Mouse (Mus musculus) liver, embryonic 16.5 days (tissue): Measurements from ENCODE around the gene Fads1. TPM values are rescaled to one million over a fixed set of nuclear protein-coding genes. Genes with fewer than 3 reads are reported as not detected.

Experiments
- ATAC-seq: fragments of 200-750 bp; cut with Nextera tagmentation; 2 replicates; pipeline ENCODE4 v1.8.0; 2017; ENCODE audit warnings: low read depth, mild to moderate bottlenecking, moderate number of reproducible peaks, moderate library complexity
- H3K27ac ChIP-seq: fragments of 300-500 bp; sonication (generic); 2 replicates; pipeline ENCODE4 v1.5.1; 2014; ENCODE audit warnings: mild to moderate bottlenecking, low read length
- H3K27me3 ChIP-seq: fragments of 300-500 bp; sonication (generic); 2 replicates; pipeline ENCODE4 v1.6.1; 2014; ENCODE audit warnings: low read depth, low read length, mixed read lengths; ENCODE audit not compliant: control insufficient read depth, insufficient read depth
- H3K36me3 ChIP-seq: fragments of 300-500 bp; sonication (generic); 2 replicates; pipeline ENCODE4 v1.6.1; 2014; ENCODE audit warnings: mild to moderate bottlenecking; ENCODE audit not compliant: control insufficient read depth, insufficient read depth
- H3K4me1 ChIP-seq: fragments of 300-500 bp; sonication (generic); 2 replicates; pipeline ENCODE4 v1.6.1; 2014; ENCODE audit warnings: low read depth, low read length, mixed read lengths; ENCODE audit not compliant: control insufficient read depth
- H3K4me2 ChIP-seq: fragments of 300-500 bp; sonication (generic); 2 replicates; pipeline ENCODE4 v1.6.1; 2014; ENCODE audit warnings: low read depth, low read length, mixed read lengths
- H3K4me3 ChIP-seq: fragments of 300-500 bp; sonication (generic); 2 replicates; pipeline ENCODE4 v1.5.1; 2014; ENCODE audit warnings: low read depth, mild to moderate bottlenecking, low read length
- H3K9ac ChIP-seq: fragments of 300-500 bp; sonication (generic); 2 replicates; pipeline ENCODE4 v1.6.1; 2014; ENCODE audit warnings: low read depth, low read length
- H3K9me3 ChIP-seq: fragments of 300-500 bp; sonication (generic); replicated peaks from 2 replicates; pipeline ENCODE4 v1.6.1; 2016; ENCODE audit warnings: low read length; ENCODE audit not compliant: control insufficient read depth
- WGBS: fragments of 180-500 bp; shearing (Covaris S2); extraction: QIAGEN DNeasy Blood & Tissue Kit; methylation state at CpG from one replicate; pipeline ENCODE4 v1.1.7; 2014; ENCODE audit not compliant: insufficient replicate concordance; 5-methylcytosine and 5-hydroxymethylcytosine counted together
- polyA plus RNA-seq: library from polyadenylated mRNA; unstranded; fragments of >200 nt; fragmentation: Nextera tagmentation; extraction: Ambion mirVana; gene quantifications from 2 replicates; pipeline ENCODE4 v1.2.1, GENCODE M21; 2015

Fads1 gene
- polyA plus RNA-seq, 1 experiment from 2014 or later: 92.4 TPM

- ATAC-seq: no peak
- 83% methylated on average over 11 of the region's 11 CpGs for WGBS
- Histone ChIP-seq H3K4me1 (peaks cover 13% of the 10 kb centered on the region), H3K4me2 (no peak overlapping the region), H3K9ac (no peak overlapping the region), H3K27ac (no peak overlapping the region), H3K9me3 (no peaks in the 10 kb centered on the region), H3K36me3 (peaks cover 63% of the 10 kb centered on the region), H3K4me3 (no peak overlapping the region), H3K27me3 (no peaks in the 10 kb centered on the region)
These were observed 11.6 kb downstream of the Fads1 start for GRCm38 (mm10) chr19:10194337-10194736.

DNA sequence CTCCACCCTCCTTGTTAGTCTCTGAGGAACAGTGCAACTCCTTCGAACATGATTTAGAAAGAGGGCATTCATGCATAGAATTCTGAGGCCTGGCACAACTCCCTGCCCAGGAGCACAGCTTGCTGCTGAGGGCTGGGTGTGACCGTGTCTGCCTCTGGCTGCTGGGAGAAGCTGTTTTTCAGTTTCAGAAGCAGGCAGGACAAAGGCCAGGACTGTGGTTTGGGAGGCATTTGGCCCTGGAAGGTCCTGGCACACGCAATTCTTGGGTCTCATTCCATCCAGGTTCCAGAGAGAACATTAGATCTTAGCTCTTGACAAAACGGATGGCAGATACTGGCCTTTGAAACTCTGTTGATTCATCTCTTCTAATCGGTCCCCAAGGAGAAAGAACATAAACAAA is 12.6 kb downstream of the Fads1 start:
- H3K27ac ChIP-seq: no peak overlapping the region
- peaks cover 17% of the 10 kb centered on the region for H3K4me1 ChIP-seq
- H3K4me2 ChIP-seq: no peak overlapping the region
- 75% methylated on average over 5 of the region's 5 CpGs for WGBS
- H3K9ac ChIP-seq: no peak overlapping the region
- no peaks in the 10 kb centered on the region for H3K9me3 ChIP-seq
- ATAC-seq: no peak
- H3K4me3 ChIP-seq: no peak overlapping the region
- no peaks in the 10 kb centered on the region for H3K27me3 ChIP-seq
- peaks cover 65% of the 10 kb centered on the region for H3K36me3 ChIP-seq

DNA sequence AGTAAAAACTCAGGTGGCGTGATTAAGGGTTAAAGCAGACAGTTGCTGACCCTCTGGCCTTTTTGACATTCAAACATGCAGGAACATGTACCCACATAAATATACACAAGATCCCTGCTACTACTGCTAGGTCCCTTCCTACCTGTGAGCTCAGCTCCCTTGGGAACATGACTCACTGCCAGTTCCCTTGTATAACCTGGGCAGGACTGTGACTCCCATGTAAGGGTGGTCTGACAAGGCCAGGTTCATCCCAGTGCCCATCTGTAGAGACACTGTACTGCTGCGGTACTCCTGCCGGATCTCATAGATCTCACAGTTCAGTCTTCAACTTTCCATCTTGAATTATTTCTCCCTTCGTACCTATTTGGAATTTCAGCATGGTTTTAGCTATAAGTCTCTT is 14.4 kb downstream of the Fads1 start:
- H3K36me3 ChIP-seq: peaks cover 65% of the 10 kb centered on the region
- no peak overlapping the region for H3K9ac ChIP-seq
- H3K9me3 ChIP-seq: no peaks in the 10 kb centered on the region
- 91% methylated on average over 4 of the region's 4 CpGs for WGBS
- H3K27me3 ChIP-seq: no peaks in the 10 kb centered on the region
- H3K4me2 ChIP-seq: no peak overlapping the region
- H3K4me3 ChIP-seq: no peak overlapping the region
- ATAC-seq: no peak
- no peak overlapping the region for H3K27ac ChIP-seq
- peaks cover 14% of the 10 kb centered on the region for H3K4me1 ChIP-seq

DNA sequence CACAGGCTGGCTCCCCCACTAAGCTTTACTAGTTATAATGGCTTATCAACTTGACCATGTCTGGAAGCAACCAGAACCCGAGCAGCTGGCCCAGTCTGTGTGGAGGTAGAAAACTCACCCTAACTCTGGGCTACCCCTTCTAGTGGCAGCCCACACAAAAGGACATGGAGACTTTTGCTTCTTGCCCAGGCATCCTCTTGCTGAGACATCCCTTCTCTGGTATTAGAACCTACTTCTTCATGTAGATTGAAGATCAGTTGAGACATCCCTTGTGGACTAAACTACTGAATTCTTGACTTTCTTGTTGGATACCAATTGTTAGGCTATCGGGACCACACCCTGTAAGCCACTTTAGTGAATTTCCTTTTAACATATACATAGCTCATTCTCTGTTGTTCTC is 15.6 kb downstream of the Fads1 start:
- Histone ChIP-seq H3K36me3 (peaks cover 61% of the 10 kb centered on the region), H3K27ac (no peak overlapping the region), H3K4me2 (no peak overlapping the region), H3K27me3 (no peaks in the 10 kb centered on the region), H3K9ac (no peak overlapping the region), H3K4me1 (peaks cover 19% of the 10 kb centered on the region), H3K4me3 (no peak overlapping the region), H3K9me3 (no peaks in the 10 kb centered on the region)
- no peak for ATAC-seq
- 61% methylated on average over 2 of the region's 2 CpGs for WGBS

DNA sequence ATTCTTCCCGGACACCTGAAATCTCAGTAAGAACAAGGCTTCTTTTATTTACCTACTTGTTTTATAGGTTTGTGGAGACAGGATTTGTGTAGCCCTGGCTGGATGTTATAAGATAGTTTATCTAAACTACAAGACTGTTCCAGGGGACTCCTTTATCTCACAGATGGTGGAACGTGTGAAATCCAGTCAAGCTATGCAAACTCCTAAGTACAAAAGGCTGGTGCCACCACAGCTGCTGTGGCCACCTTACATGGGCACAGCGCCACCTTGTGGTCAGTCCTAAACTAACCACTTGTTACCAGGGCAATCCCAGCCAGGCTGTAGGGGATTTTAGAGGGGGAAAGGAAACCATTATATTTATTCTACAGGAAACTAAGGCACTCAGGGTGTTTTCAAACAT is 16.0 kb downstream of the Fads1 start:
- no peak for ATAC-seq
- Histone ChIP-seq H3K4me3 (no peak overlapping the region), H3K27me3 (no peaks in the 10 kb centered on the region), H3K9ac (no peak overlapping the region), H3K4me2 (no peak overlapping the region), H3K27ac (no peak overlapping the region), H3K4me1 (peaks cover 19% of the 10 kb centered on the region), H3K36me3 (peaks cover 57% of the 10 kb centered on the region), H3K9me3 (no peaks in the 10 kb centered on the region)
- 20% methylated on average over 3 of the region's 3 CpGs for WGBS

DNA sequence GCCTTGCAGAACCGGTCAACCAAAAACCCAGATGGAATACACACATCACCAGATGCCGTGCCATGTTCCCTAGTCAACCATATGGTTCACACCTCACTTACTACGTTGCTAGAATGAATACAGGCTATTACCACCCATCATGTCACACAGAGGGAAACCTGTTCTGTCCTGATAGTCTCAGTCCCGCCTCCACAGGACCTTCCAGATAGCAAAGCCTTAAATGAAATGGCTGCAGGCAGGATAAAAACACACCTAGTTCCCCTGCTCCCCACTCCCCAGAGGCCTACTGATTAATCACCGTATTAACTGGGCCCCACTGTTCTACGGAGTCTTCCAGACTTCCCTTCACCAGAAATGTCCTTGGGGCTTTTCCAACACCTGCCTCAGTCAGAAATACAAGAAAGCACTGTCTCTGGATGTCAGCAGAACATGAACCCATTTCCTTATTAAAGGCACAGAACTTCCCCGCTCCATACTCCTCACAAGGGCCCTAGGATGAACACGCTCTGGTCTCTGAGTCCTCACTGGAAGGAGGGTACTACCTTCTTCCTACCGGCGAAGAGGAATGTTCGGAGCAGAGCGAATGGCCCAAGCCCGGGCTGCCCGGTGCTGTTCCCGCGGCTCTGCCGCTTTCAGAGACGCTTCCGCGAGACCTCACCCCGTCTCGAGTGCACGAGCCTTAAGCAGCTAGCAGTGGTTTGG is 20.6 kb downstream of the Fads1 start:
- ATAC-seq: peak; percentile 81
- WGBS: under 1% methylated on average over 23 of the region's 23 CpGs
- H3K9me3 ChIP-seq: no peaks in the 10 kb centered on the region
- H3K27me3 ChIP-seq: no peaks in the 10 kb centered on the region
- H3K27ac ChIP-seq: peak overlapping the region; percentile 92
- peaks cover 24% of the 10 kb centered on the region for H3K4me1 ChIP-seq
- peak overlapping the region; percentile 69 for H3K4me2 ChIP-seq
- peak overlapping the region; percentile 82 for H3K9ac ChIP-seq
- H3K36me3 ChIP-seq: peaks cover 32% of the 10 kb centered on the region
- peak overlapping the region; percentile 77 for H3K4me3 ChIP-seq

GRCm38 (mm10) chr19:10203848-10204615 is 21.3 kb downstream of the Fads1 start, which contains the start of the genes Tmem258 and Fen1:
Gene Tmem258 (plus strand): TSS chr19:10204014.
Gene Fen1 (minus strand): TSS chr19:10204169.
- Histone ChIP-seq H3K27ac (peak within 1 kb of the TSS; percentile 92), H3K9me3 (no peaks in the 10 kb centered on the region), H3K4me1 (peaks cover 23% of the 10 kb centered on the region), H3K36me3 (peaks cover 32% of the 10 kb centered on the region), H3K4me3 (peak within 1 kb of the TSS; percentile 77), H3K27me3 (no peaks in the 10 kb centered on the region), H3K4me2 (peak within 1 kb of the TSS; percentile 69), H3K9ac (peak within 1 kb of the TSS; percentile 82)
- ATAC-seq: peak; percentile 84
- under 1% methylated on average over 40 of the region's 40 CpGs for WGBS

GRCm38 (mm10) chr19:10204616-10205001 is 21.9 kb downstream of the Fads1 start:
- Histone ChIP-seq H3K36me3 (peaks cover 26% of the 10 kb centered on the region), H3K4me2 (peak overlapping the region; percentile 69)

DNA sequence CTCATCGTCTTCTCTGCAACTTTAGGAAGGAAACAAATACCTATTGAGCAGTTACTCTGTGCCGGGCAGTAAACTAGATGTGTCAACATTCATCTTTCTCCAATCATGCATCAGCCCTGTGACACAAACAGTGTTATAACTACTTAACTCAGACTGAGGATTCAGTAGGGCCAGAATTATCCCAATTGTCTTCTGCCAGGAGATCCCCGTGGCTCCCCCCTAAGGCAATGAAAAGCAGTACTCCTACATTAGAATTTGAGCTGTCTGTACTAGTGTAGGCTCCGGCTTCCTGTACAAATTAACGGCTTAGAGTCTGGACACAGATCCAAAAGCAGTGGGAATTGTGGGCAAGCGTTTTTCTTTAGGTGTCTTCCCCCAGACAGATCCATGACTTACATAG is 22.4 kb downstream of the Fads1 start:
- 51% methylated on average over 6 of the region's 6 CpGs for WGBS
- Histone ChIP-seq H3K9me3 (no peaks in the 10 kb centered on the region), H3K27me3 (no peaks in the 10 kb centered on the region), H3K9ac (no peak overlapping the region), H3K27ac (no peak overlapping the region), H3K4me1 (peaks cover 19% of the 10 kb centered on the region), H3K4me2 (peak overlapping the region; percentile 69), H3K36me3 (peaks cover 22% of the 10 kb centered on the region), H3K4me3 (no peak overlapping the region)
- no peak for ATAC-seq

More at GRCm38 (mm10) chr19:10204616-10205001, 21.9 kb downstream of the Fads1 start:
- Histone ChIP-seq H3K27me3 (no peaks in the 10 kb centered on the region), H3K9ac (peak overlapping the region; percentile 82), H3K4me1 (peaks cover 20% of the 10 kb centered on the region), H3K27ac (peak overlapping the region; percentile 92), H3K9me3 (no peaks in the 10 kb centered on the region), H3K4me3 (peak overlapping the region; percentile 77)
- WGBS: under 1% methylated on average over 5 of the region's 5 CpGs
- ATAC-seq: peak; percentile 23; the same call in 1 of the 2 replicates
